Mouse (Mus musculus) heart, postnatal 10 days (tissue): ENCODE results near the gene Ifit1. TPM values are rescaled to one million over a fixed set of nuclear protein-coding genes. Genes with fewer than 3 reads are reported as not detected.
"Not testable (repeated sequence)": the region's sequence is repeated elsewhere in the genome, so short reads cannot be mapped to it uniquely, and the experiment has no call there.

ENCODE experiments used
- DNase-seq, 2 experiments: peaks; one replicate each; pipeline ENCODE4 v3.0.0; 2021
- intact Hi-C: fragments of 180-260 bp; cut with DNase I; formaldehyde crosslinking; loops from one replicate; pipeline ENCODE4 v1.15.1; 2025
- total RNA-seq, 2 experiments: library from RNA; stranded (reverse); gene quantifications; 2 replicates each; pipeline ENCODE4 v1.2.3; 2021

Ifit1 gene
- total RNA-seq: under 1 TPM; 0.12 to 0.62 TPM

GRCm38 (mm10) chr19:34640623-34641022 is at the start of gene Ifit1, which contains the start of gene Ifit1bl2:
Gene Ifit1 (plus strand): TSS chr19:34640871.
Gene Ifit1bl2 (minus strand): TSS chr19:34640743.
- intact Hi-C loops: no loop called here
- DNase-seq: no peak

- no peak for DNase-seq
- intact Hi-C loops: loop anchor here (2.0 kb wide), 1 partner anchor 13 kb away; the partner anchor contains the start of gene Ifit3b
Observed at GRCm38 (mm10) chr19:34593456-34593855, 47.2 kb upstream of the Ifit1 start.

- intact Hi-C loops, DNase-seq: not testable (repeated sequence)
Observed at GRCm38 (mm10) chr19:34594523-34594922, 46.1 kb upstream of the Ifit1 start.

GRCm38 (mm10) chr19:34596811-34597210 is 43.9 kb upstream of the Ifit1 start:
- intact Hi-C loops: loop anchor here (5.0 kb wide), 1 partner anchor 45 kb away; the partner anchor contains the start of gene Ifit2
- DNase-seq: no peak

- intact Hi-C loops: loop anchor here (5.0 kb wide), 1 partner anchor 46 kb away; the partner anchor contains the start of gene Ifit2
- peak; percentile 84 for DNase-seq
Observed at GRCm38 (mm10) chr19:34598341-34598740, 42.3 kb upstream of the Ifit1 start.

- intact Hi-C loops: loop anchor here (5.0 kb wide), 1 partner anchor 47 kb away; the partner anchor contains the start of gene Ifit2
- DNase-seq: not testable (repeated sequence)
Observed at GRCm38 (mm10) chr19:34599250-34599649, 41.4 kb upstream of the Ifit1 start.

GRCm38 (mm10) chr19:34601888-34602287 is 38.8 kb upstream of the Ifit1 start, which contains the start of gene Ifit1bl1:
Gene Ifit1bl1 (minus strand): TSS chr19:34601956.
- intact Hi-C loops: not testable (repeated sequence)

GRCm38 (mm10) chr19:34605472-34605871 is 35.2 kb upstream of the Ifit1 start:
- intact Hi-C loops: no loop called here
- DNase-seq: no peak

More at GRCm38 (mm10) chr19:34601888-34602287, 38.8 kb upstream of the Ifit1 start, which contains the start of gene Ifit1bl1:
- not testable (repeated sequence) for DNase-seq

GRCm38 (mm10) chr19:34607237-34608051 is 33.2 kb upstream of the Ifit1 start, which contains the start of gene Ifit3b:
Gene Ifit3b (plus strand): TSS chr19:34607970.
- peak; percentile 48 to 52 for DNase-seq
- intact Hi-C loops: loop anchor here (2.0 kb wide), 1 partner anchor 15 kb away; no protein-coding TSS in a partner anchor

GRCm38 (mm10) chr19:34610118-34610517 is 30.6 kb upstream of the Ifit1 start:
- DNase-seq, intact Hi-C loops: not testable (repeated sequence)

- intact Hi-C loops, DNase-seq: not testable (repeated sequence)
Observed at GRCm38 (mm10) chr19:34612243-34613001, 28.2 kb upstream of the Ifit1 start.

GRCm38 (mm10) chr19:34620871-34621270 is 19.8 kb upstream of the Ifit1 start:
- DNase-seq: no peak
- intact Hi-C loops: no loop called here

- intact Hi-C loops: no loop called here
- DNase-seq: no peak
Observed at GRCm38 (mm10) chr19:34623781-34624180, 16.9 kb upstream of the Ifit1 start.

- intact Hi-C loops: no loop called here
- no peak for DNase-seq
Observed at GRCm38 (mm10) chr19:34624663-34625062, 16.0 kb upstream of the Ifit1 start.

GRCm38 (mm10) chr19:34627496-34627895 is 13.2 kb upstream of the Ifit1 start:
- no peak for DNase-seq
- intact Hi-C loops: no loop called here

GRCm38 (mm10) chr19:34631487-34631886 is 9.2 kb upstream of the Ifit1 start:
- intact Hi-C loops: no loop called here
- DNase-seq: no peak

GRCm38 (mm10) chr19:34633484-34633883 is 7.2 kb upstream of the Ifit1 start:
- intact Hi-C loops: no loop called here

GRCm38 (mm10) chr19:34636933-34637557 is 3.6 kb upstream of the Ifit1 start:
- intact Hi-C loops: loop anchor here (1.0 to 2.0 kb wide), 4 partner anchors 89 to 392 kb away; no protein-coding TSS in a partner anchor
- DNase-seq: peak; percentile 66 to 83

More at GRCm38 (mm10) chr19:34633484-34633883, 7.2 kb upstream of the Ifit1 start:
- no peak for DNase-seq

GRCm38 (mm10) chr19:34642616-34643015 is 1.9 kb downstream of the Ifit1 start:
- no peak for DNase-seq
- intact Hi-C loops: no loop called here

GRCm38 (mm10) chr19:34647630-34648029 is 7.0 kb downstream of the Ifit1 start:
- intact Hi-C loops, DNase-seq: not testable (repeated sequence)
